Mouse (Mus musculus) E14TG2a.4 (cell line): ENCODE measurements around the gene Wwp2.

Experiments used
- CTCF ChIP-seq: conservative IDR thresholded peaks from 2 replicates; pipeline ENCODE4 v1.5.1; 2014; ENCODE audit warnings: low read length
- POU5F1 ChIP-seq: IDR thresholded peaks from 2 replicates; pipeline ENCODE4 v1.6.1; 2014; ENCODE audit warnings: low read length, borderline replicate concordance

DNA sequence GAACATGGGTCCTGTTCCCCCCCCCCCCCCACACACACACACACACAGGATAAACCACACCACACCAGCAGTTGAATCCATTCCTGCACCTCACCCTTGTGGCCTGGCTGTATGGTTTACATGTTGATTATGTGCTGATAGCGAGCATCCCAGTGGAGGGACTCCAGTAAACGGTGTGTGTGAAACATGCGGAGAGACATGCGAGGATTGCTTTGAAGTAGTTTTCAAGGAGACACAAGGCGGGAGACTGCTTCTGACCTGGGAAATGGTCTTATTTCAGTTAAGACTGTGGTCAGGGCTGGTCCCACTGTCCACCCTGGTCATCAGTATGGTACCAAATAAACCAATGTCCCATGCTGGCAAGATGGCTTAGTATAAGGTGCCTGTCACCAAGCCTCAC, 82.6 kb downstream of the Wwp2 start:
- TF ChIP-seq CTCF (no peak), POU5F1 (no peak)
